Mouse (Mus musculus) E14TG2a.4 (cell line): ENCODE measurements at regions not wholly inside any gene's neighbourhood (a gene's known extent, or its start where the extent isn't known, plus 50 kb on each side); places are given as distances from the start of the nearest gene placed in this dataset.

ENCODE experiments used
- H3K27me3 ChIP-seq: 2 replicates; pipeline ENCODE4 v1.6.1; 2014; ENCODE audit warnings: low read length, control low read depth; ENCODE audit not compliant: insufficient read depth
- H3K36me3 ChIP-seq: 2 replicates; pipeline ENCODE4 v1.6.1; 2014; ENCODE audit warnings: low read length, control low read depth; ENCODE audit not compliant: insufficient read depth
- H3K4me1 ChIP-seq: replicated peaks from 2 replicates; pipeline ENCODE4 v1.6.1; 2014; ENCODE audit warnings: low read depth, low read length, control low read depth
- H3K4me3 ChIP-seq: replicated peaks from 2 replicates; pipeline ENCODE4 v1.5.1; 2014; ENCODE audit warnings: mild to moderate bottlenecking, low read length
- H3K9me3 ChIP-seq: 2 replicates; pipeline ENCODE4 v1.6.1; 2014; ENCODE audit warnings: low read length, control low read depth
- CTCF ChIP-seq: conservative IDR thresholded peaks from 2 replicates; pipeline ENCODE4 v1.5.1; 2014; ENCODE audit warnings: low read length
- NANOG ChIP-seq: IDR thresholded peaks from 2 replicates; pipeline ENCODE4 v1.6.1; 2014; ENCODE audit warnings: borderline replicate concordance, low read length, mixed read lengths
- POU5F1 ChIP-seq: IDR thresholded peaks from 2 replicates; pipeline ENCODE4 v1.6.1; 2014; ENCODE audit warnings: low read length, borderline replicate concordance

DNA sequence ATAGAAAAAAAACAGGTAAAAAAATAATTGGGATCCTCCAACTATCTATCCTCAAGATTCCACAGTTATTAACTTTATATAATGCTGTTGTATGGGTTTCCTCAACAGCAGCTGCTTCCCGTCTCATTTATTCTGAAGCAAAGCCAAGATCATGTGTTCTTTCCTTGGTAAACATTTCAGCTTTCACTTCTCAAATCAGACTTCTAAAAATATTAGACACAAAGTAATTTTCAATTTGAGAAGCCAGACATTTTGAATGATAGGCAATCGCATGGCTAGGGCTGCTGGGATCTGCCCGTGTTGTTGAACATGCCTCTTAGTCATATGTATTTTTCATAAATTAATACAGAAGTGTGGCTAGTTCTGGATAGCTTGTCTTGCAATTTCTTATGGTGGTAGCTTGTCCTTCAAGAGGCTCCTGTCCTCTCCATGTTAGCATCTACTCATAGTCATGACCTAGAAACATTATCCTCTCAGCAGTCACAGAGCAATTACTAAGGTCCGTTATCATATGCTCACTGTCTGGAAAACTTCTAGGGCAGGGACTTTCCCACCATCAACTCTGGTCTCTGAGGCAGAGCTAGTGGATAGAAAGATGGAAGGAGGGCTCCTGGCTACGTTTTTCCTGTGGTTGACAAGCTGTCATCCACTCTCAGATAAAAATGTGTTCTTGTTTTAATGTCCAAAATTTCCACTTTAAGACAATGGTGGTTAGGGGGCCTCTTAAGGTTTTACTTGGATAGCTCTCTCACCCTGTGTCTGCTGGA lies 274.6 kb upstream of the Nmur2 start:
- H3K9me3 ChIP-seq, result no peaks in the 10 kb centered on the region
- no peaks in the 10 kb centered on the region for H3K36me3 ChIP-seq
- TF ChIP-seq CTCF (no peak), POU5F1 (no peak), NANOG (no peak)
- H3K27me3 ChIP-seq, result no peaks in the 10 kb centered on the region
- no peak overlapping the region for H3K4me3 ChIP-seq
- peaks cover 4% of the 10 kb centered on the region for H3K4me1 ChIP-seq

DNA sequence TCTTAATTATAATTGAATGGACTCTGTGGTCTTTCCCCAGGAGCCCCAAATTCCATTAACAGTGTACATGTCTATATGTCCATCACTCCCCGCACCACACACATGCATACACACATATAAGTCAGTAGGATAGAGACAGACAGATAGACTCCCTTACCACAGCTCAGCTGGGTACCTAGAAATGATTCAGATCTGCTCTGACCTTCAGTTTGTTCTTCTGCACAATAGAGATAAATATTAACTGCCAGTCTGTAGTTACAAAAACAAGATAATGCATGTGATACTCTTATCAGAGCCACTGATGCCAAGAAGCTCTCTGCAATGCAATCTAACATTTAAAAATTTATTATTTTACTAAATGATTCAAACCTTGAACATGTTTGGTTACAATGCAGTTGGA lies 268.7 kb upstream of the Nmur2 start:
- Histone ChIP-seq H3K4me3 (no peak overlapping the region), H3K9me3 (no peaks in the 10 kb centered on the region), H3K27me3 (no peaks in the 10 kb centered on the region), H3K4me1 (peaks cover 3% of the 10 kb centered on the region), H3K36me3 (no peaks in the 10 kb centered on the region)
- TF ChIP-seq CTCF, result no peak
- no peak for TF ChIP-seq POU5F1
- TF ChIP-seq NANOG, result no peak

- H3K27me3 ChIP-seq, result no peaks in the 10 kb centered on the region
- H3K36me3 ChIP-seq, result no peaks in the 10 kb centered on the region
- no peaks in the 10 kb centered on the region for H3K4me1 ChIP-seq
- H3K4me3 ChIP-seq, result no peak overlapping the region
- no peaks in the 10 kb centered on the region for H3K9me3 ChIP-seq
- TF ChIP-seq NANOG (no peak), POU5F1 (no peak), CTCF (no peak)
Observed at GRCm38 (mm10) chr11:56308383-56309105, 267.7 kb upstream of the Nmur2 start.

- Histone ChIP-seq H3K27me3 (no peaks in the 10 kb centered on the region), H3K4me1 (no peaks in the 10 kb centered on the region), H3K36me3 (no peaks in the 10 kb centered on the region), H3K4me3 (no peak overlapping the region), H3K9me3 (no peaks in the 10 kb centered on the region)
- no peak for TF ChIP-seq NANOG
- TF ChIP-seq POU5F1, result no peak
- TF ChIP-seq CTCF, result peak; percentile 43
Observed at GRCm38 (mm10) chr11:56307051-56307450, 266.2 kb upstream of the Nmur2 start.

GRCm38 (mm10) chr11:56290651-56291578 lies 250.1 kb upstream of the Nmur2 start:
- no peak overlapping the region for H3K4me3 ChIP-seq
- H3K4me1 ChIP-seq, result no peaks in the 10 kb centered on the region
- no peaks in the 10 kb centered on the region for H3K27me3 ChIP-seq
- no peaks in the 10 kb centered on the region for H3K36me3 ChIP-seq
- TF ChIP-seq POU5F1, result no peak
- TF ChIP-seq CTCF, result no peak
- no peak for TF ChIP-seq NANOG
- H3K9me3 ChIP-seq, result peaks cover 20% of the 10 kb centered on the region

- H3K27me3 ChIP-seq, result no peaks in the 10 kb centered on the region
- no peaks in the 10 kb centered on the region for H3K9me3 ChIP-seq
- TF ChIP-seq CTCF, result no peak
- no peak for TF ChIP-seq NANOG
- TF ChIP-seq POU5F1, result no peak
- no peak overlapping the region for H3K4me3 ChIP-seq
- H3K36me3 ChIP-seq, result no peaks in the 10 kb centered on the region
- no peaks in the 10 kb centered on the region for H3K4me1 ChIP-seq
Observed at GRCm38 (mm10) chr11:56285575-56286260, 244.9 kb upstream of the Nmur2 start.

DNA sequence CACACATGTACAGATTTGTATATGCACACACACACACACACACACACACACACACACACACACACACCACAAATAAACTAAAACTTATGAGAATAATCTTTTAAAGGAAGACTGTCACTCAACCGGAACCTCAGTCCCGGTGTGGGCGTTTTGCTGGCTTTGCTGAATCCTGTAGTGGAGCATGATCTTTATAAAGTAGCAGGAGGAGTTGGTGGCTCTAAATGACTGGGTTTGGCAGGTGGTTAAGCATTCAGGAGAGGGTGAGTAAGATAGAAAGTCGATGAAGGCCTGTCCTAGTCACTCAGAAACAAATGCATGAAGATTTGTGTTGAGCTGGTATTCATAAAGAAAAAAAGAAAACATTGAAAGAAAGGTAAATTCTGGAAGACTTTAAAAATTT lies 240.4 kb upstream of the Nmur2 start:
- TF ChIP-seq CTCF (no peak), NANOG (no peak), POU5F1 (no peak)

More for the DNA sequence above, 240.4 kb upstream of the Nmur2 start:
- Histone ChIP-seq H3K36me3 (no peaks in the 10 kb centered on the region), H3K9me3 (no peaks in the 10 kb centered on the region), H3K4me1 (no peaks in the 10 kb centered on the region), H3K4me3 (no peak overlapping the region), H3K27me3 (no peaks in the 10 kb centered on the region)
